Mouse (Mus musculus) MEL (cell line): ENCODE measurements at regions not wholly inside any gene's neighbourhood (a gene's known extent, or its start where the extent isn't known, plus 50 kb on each side); places are given as distances from the start of the nearest gene placed in this dataset.

Source experiments
- DNase-seq: peaks from one replicate; pipeline ENCODE4 v3.0.0; 2011; ENCODE audit warnings: low read depth, low spot score
- H3K27ac ChIP-seq: 2 replicates; pipeline ENCODE4 v1.5.1; 2012; ENCODE audit warnings: low read depth, mild to moderate bottlenecking, control low read depth, low read length, moderate library complexity; ENCODE audit not compliant: control insufficient read depth
- H3K27me3 ChIP-seq, 2 experiments: fragments of 150-350 bp in 1 of 2; sonication (generic) in 1 of 2; 2 replicates each; pipeline ENCODE4 v1.6.1; 2012; ENCODE audit warnings: low read length in 2 of 2, mild to moderate bottlenecking in 2 of 2, improper control_type of control experiment in 1 of 2, moderate library complexity in 1 of 2; ENCODE audit not compliant: insufficient read depth in 2 of 2, control insufficient read depth in 1 of 2
- H3K36me3 ChIP-seq, 2 experiments: 2 replicates each; pipeline ENCODE4 v1.6.1; 2012 to 2014; ENCODE audit warnings: low read length in 2 of 2, improper control_type of control experiment in 1 of 2, inconsistent platforms in 1 of 2, mild to moderate bottlenecking in 1 of 2; ENCODE audit not compliant: insufficient read depth in 2 of 2, control insufficient read depth in 1 of 2
- H3K4me1 ChIP-seq, 2 experiments: fragments of 150-350 bp in 1 of 2; sonication (generic) in 1 of 2; 2 replicates each; pipeline ENCODE4 v1.6.1; 2012; ENCODE audit warnings: low read length in 2 of 2, improper control_type of control experiment in 1 of 2, mild to moderate bottlenecking in 1 of 2; ENCODE audit not compliant: insufficient read depth in 2 of 2, control insufficient read depth in 1 of 2
- H3K4me3 ChIP-seq, 2 experiments: fragments of 150-350 bp in 1 of 2; sonication (generic) in 1 of 2; 2 replicates each; pipeline ENCODE4 v1.5.1; 2012; ENCODE audit warnings: low read depth in 2 of 2, low read length in 2 of 2, mild to moderate bottlenecking in 2 of 2, moderate library complexity in 2 of 2, control low read depth in 1 of 2, improper control_type of control experiment in 1 of 2; ENCODE audit not compliant: control insufficient read depth in 1 of 2, insufficient read depth in 1 of 2
- H3K79me2 ChIP-seq: 2 replicates; pipeline ENCODE4 v1.6.1; 2012; ENCODE audit warnings: mild to moderate bottlenecking, low read length, moderate library complexity; ENCODE audit not compliant: control insufficient read depth, poor library complexity, insufficient read depth
- H3K9ac ChIP-seq: 2 replicates; pipeline ENCODE4 v1.6.1; 2012; ENCODE audit warnings: low read depth, mild to moderate bottlenecking, control low read depth, low read length, moderate library complexity; ENCODE audit not compliant: control insufficient read depth, poor library complexity, severe bottlenecking
- H3K9me3 ChIP-seq: fragments of 150-350 bp; sonication (generic); replicated peaks from 2 replicates; pipeline ENCODE4 v1.6.1; 2012; ENCODE audit warnings: mild to moderate bottlenecking, low read length, improper control_type of control experiment, moderate library complexity; ENCODE audit not compliant: insufficient read depth
- BHLHE40 ChIP-seq: IDR thresholded peaks from 2 replicates; pipeline ENCODE4 v1.6.1; 2012; ENCODE audit warnings: low read depth, mild to moderate bottlenecking, inconsistent platforms, low read length, improper control_type of control experiment, borderline replicate concordance
- E2F4 ChIP-seq: IDR thresholded peaks from 2 replicates; pipeline ENCODE4 v1.6.1; 2011; ENCODE audit warnings: low read depth, low read length, improper control_type of control experiment, borderline replicate concordance
- EP300 ChIP-seq, 2 experiments: IDR thresholded peaks; 2 replicates each; pipeline ENCODE4 v1.6.1; 2011; ENCODE audit warnings: improper control_type of control experiment in 2 of 2, low read length in 2 of 2, low read depth in 1 of 2, mild to moderate bottlenecking in 1 of 2
- GATA1 ChIP-seq: IDR thresholded peaks from 2 replicates; pipeline ENCODE4 v1.6.1; 2011; ENCODE audit warnings: low read depth, low read length, improper control_type of control experiment
- HCFC1 ChIP-seq: IDR thresholded peaks from 2 replicates; pipeline ENCODE4 v1.6.1; 2012; ENCODE audit warnings: low read depth, mild to moderate bottlenecking, inconsistent platforms, low read length, improper control_type of control experiment, moderate library complexity
- KAT2A ChIP-seq: conservative IDR thresholded peaks from 2 replicates; pipeline ENCODE4 v1.6.1; 2012; ENCODE audit warnings: low read depth, low read length, improper control_type of control experiment, inconsistent platforms
- MAX ChIP-seq: IDR thresholded peaks from 2 replicates; pipeline ENCODE4 v1.6.1; 2011; ENCODE audit warnings: low read length, improper control_type of control experiment
- MYB ChIP-seq: IDR thresholded peaks from 2 replicates; pipeline ENCODE4 v1.6.1; 2011; ENCODE audit warnings: mild to moderate bottlenecking, low read depth, low read length, improper control_type of control experiment
- MYC ChIP-seq: IDR thresholded peaks from 2 replicates; pipeline ENCODE4 v1.6.1; 2011; ENCODE audit warnings: low read depth, mild to moderate bottlenecking, low read length, improper control_type of control experiment, moderate library complexity
- POLR2A ChIP-seq, 2 experiments: IDR thresholded peaks; 2 replicates each; pipeline ENCODE4 v1.6.1; 2011 to 2012; ENCODE audit warnings: low read length in 2 of 2, mild to moderate bottlenecking in 2 of 2, control low read depth in 1 of 2, improper control_type of control experiment in 1 of 2, low read depth in 1 of 2, moderate library complexity in 1 of 2; ENCODE audit not compliant: control insufficient read depth in 1 of 2, insufficient read depth in 1 of 2, poor library complexity in 1 of 2
- POLR2AphosphoS5 ChIP-seq: IDR thresholded peaks from 2 replicates; pipeline ENCODE4 v1.6.1; 2012; ENCODE audit warnings: low read depth, borderline replicate concordance, mild to moderate bottlenecking, inconsistent platforms, low read length, moderate library complexity, mixed read lengths
- RAD21 ChIP-seq: IDR thresholded peaks from 2 replicates; pipeline ENCODE4 v1.6.1; 2011; ENCODE audit warnings: mild to moderate bottlenecking, low read depth, low read length, improper control_type of control experiment
- TBP ChIP-seq: IDR thresholded peaks from 2 replicates; pipeline ENCODE4 v1.8.0; 2011; ENCODE audit warnings: low read depth, low read length, improper control_type of control experiment
- ZKSCAN1 ChIP-seq: IDR thresholded peaks from 2 replicates; pipeline ENCODE4 v1.6.1; 2012; ENCODE audit warnings: low read depth, mild to moderate bottlenecking, inconsistent platforms, low read length, improper control_type of control experiment, moderate library complexity
- ZNF384 ChIP-seq: IDR thresholded peaks from 2 replicates; pipeline ENCODE4 v1.6.1; 2012; ENCODE audit warnings: low read depth, mild to moderate bottlenecking, inconsistent platforms, low read length, improper control_type of control experiment

DNA sequence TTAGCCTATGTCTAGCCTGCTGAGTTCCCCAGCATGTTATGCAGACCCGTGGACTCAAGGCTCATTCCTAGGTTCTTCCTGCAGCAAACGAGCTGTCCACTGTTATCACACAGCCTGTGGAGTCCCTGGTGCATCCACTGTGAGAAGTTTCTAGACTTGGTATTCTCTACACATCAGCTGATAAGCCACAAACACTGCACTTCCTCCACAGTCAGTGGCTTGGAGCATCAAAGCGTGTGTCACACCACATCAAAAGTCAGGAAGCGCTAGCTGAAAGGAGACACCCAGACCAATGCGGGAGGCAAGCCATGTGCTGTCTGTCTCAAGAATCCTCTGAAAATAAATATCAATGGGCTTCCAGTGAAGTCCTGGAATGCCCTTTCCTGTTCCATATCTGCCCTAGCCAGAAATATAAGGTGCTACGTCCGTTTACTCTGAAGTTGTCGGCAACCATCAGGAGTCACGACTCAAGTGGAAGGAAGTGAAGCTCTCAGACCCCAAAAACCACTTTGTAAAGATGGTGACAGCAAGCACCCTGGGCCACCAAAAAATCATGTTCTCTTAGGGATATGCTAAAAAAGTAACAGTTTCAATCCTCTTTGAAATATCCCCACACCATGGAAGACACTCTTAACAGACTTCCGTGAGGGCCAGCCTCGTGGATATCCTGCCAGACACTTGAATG, 227.7 kb downstream of the Adgrl2 start:
- no peak for TF ChIP-seq ZNF384
- no peak for TF ChIP-seq GATA1
- no peak for TF ChIP-seq BHLHE40
- no peak for TF ChIP-seq E2F4
- Histone ChIP-seq H3K79me2 (no peaks in the 10 kb centered on the region), H3K36me3 (no peaks in the 10 kb centered on the region), H3K4me1 (no peaks in the 10 kb centered on the region), H3K27ac (no peak overlapping the region), H3K27me3 (no peaks in the 10 kb centered on the region), H3K9ac (no peak overlapping the region), H3K4me3 (no peak overlapping the region), H3K9me3 (no peaks in the 10 kb centered on the region)
- no peak for DNase-seq

GRCm38 (mm10) chr3:148761586-148761985, 228.8 kb downstream of the Adgrl2 start:
- H3K36me3 ChIP-seq = no peaks in the 10 kb centered on the region
- H3K9me3 ChIP-seq = no peaks in the 10 kb centered on the region
- DNase-seq = no peak
- H3K27me3 ChIP-seq = no peaks in the 10 kb centered on the region
- no peaks in the 10 kb centered on the region for H3K4me1 ChIP-seq
- TF ChIP-seq MYB (no peak), ZKSCAN1 (no peak), POLR2A (IDR thresholded peaks at IDR 0.05; ENCODE audit: control insufficient read depth in 1 of 2, insufficient read depth in 1 of 2, low read depth in 1 of 2, low read length in 2 of 2, poor library complexity in 1 of 2) (no peak), MYC (no peak), TBP (no peak), KAT2A (no peak), HCFC1 (no peak), POLR2AphosphoS5 (no peak)
- no peak overlapping the region for H3K4me3 ChIP-seq
- no peak overlapping the region for H3K27ac ChIP-seq
- no peaks in the 10 kb centered on the region for H3K79me2 ChIP-seq
- H3K9ac ChIP-seq = no peak overlapping the region

- Histone ChIP-seq H3K27ac (no peak overlapping the region), H3K79me2 (no peaks in the 10 kb centered on the region), H3K36me3 (no peaks in the 10 kb centered on the region), H3K9me3 (no peaks in the 10 kb centered on the region), H3K4me1 (no peaks in the 10 kb centered on the region), H3K4me3 (no peak overlapping the region), H3K9ac (no peak overlapping the region), H3K27me3 (no peaks in the 10 kb centered on the region)
- DNase-seq = no peak
- TF ChIP-seq ZNF384 (no peak), MAX (no peak), RAD21 (no peak), EP300 (IDR thresholded peaks at IDR 0.05; ENCODE audit: low read depth in 1 of 2, low read length in 2 of 2) (no peak)
These were observed 230.9 kb downstream of the Adgrl2 start for GRCm38 (mm10) chr3:148759500-148759899.
